Mouse (Mus musculus): ENCODE measurements around the gene Cxcr2.

Cxcr2 gene

DNA sequence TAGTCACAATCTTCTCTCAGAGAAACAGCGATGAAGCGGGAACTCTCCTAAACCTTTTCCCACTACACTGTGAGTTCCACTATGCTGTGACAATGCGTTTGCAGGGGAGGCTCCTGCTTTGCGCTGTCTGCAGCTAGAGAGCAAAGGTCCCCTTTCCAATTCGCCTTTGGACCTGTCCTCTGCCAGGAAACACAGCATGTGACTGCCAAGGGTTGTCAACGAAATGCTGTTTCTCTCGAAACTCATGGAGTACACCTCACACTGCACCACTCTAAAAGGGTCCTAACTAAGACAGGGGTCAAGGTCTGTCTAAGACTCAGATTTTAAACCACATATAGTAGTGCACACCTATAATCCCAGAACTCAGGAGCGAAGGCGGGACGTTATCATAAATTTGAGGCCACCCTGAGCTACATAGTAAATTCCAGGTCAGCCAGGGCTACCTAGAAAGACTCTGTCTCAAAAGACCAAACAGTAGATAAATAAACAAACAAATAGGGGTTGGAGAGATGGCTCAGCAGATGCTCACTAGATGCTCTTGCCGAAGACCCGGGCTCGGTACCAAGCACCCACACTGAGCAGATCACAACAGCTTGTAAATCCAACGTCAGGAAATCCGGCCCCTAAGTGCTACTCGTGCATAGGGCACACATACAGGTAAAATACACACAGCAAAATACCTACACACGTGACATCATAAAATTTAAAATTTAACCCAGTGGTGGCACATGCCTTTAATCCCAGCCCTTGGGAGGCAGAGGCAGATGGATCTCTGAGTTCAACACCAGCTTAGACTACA, 43.0 kb downstream of the Cxcr2 start:
- no peak for DNase-seq (ENCODE audit: low read depth, low spot score)

DNA sequence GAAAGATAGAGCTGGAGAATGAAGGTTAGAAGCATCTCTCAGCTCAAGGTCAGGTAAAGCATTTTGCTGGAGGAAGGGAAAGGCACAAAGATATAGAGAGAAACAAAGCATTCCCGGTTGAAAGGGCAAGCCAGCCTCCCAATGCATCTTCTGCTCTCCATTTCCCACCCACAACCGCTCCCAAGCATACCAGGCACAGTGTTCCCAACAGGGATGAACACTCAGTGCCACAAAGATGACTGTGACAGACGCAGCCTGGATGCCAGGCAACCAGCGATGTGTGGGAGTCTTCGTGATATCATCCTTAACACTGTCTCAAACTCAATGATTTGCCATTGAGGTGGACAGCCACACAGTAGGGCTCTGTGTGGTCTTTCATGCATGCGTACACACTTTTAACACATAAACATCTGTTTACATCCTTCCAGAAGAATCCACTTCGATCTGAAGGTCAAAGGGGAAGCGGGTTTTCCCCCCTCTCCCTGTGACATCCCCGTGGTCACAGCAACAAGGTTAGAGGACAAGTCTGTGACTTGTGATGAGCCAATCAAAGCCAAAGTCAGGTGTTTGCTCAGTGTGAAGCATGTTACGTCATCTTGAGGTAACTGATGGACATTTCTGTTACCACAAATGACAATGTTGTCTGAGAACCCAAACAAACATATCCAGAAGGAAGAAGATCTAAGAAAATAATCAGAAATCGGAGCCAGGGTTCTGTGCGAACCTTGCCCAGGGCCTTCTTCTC, 44.1 kb downstream of the Cxcr2 start:
- no peak for DNase-seq (ENCODE audit: low read depth, low spot score)

DNA sequence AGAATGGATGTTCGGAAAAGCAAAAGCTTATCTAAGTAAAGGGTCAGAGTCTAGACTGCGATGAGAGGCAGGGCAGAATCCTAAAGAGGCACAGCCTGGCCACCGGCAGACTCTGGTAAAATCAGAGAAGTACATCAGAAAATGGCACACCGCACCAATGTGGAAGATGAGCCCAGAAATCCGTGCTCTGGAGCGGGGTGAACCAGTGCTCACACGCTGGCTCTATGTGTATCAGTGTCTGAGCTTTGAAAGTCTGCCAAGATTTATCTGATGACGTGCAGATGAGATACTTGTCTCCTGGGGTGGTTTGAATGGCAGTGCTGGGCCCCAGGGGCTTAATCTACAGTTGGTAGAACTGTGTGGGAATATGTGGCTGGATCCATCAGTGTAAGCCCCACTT, 45.3 kb downstream of the Cxcr2 start:
- DNase-seq (ENCODE audit: low read depth, low spot score): no peak

DNA sequence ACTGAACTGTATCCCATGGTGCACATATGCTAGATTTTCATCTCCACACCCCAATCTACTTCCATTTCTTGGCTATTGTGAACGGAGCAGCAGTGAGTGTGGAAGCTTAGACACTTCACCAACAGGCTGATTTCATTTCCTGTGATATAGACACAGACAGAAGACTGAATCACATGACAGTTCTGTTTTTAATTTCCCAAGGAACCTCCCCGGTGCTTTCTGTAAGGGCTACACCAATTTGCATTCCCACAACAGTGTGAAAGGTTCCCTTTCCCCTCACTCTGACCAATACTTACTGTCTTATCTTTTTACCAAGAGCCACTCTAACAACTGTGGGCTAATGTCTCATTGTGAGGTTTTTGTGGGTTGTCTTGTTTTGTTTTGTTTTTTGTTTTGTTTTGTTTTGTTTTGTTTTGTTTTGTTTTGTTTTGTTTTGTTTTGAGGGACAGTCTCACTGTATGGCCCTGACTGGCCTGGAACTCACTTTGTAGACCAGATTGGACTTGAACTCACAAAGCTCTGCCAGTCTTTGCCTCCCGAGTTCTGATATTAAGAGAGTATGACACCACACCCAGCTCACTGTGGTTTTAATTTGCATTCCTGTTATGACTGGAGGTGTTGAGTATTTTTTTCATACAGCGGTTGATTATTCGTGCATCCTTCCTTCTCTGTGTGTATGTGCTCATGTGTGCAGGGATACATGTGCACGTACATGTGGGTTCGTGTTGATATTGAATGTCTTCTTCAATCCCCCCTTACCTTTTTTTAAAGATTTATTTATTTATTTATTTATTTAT, 47.5 kb downstream of the Cxcr2 start:
- no peak for DNase-seq (ENCODE audit: low read depth, low spot score)

DNA sequence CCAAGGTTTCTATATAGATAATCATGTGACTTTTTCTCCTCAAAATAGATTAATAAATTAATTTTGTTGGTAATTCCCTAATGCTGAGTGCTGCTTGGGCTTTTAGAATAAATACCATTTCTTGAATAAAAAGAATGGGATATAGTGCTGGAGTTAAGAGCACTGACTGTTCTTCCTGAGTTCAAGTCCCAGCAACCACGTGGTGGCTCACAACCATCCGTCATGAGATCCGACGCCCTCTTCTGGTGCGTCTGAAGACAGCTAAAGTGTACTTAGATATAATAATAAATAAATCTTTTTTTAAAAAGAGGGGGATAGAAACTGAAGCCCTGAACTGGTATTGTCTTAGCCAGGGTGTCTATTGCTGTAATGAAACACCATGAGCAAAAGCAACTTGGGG, 49.7 kb downstream of the Cxcr2 start:
- no peak for DNase-seq (ENCODE audit: low read depth, low spot score)

DNA sequence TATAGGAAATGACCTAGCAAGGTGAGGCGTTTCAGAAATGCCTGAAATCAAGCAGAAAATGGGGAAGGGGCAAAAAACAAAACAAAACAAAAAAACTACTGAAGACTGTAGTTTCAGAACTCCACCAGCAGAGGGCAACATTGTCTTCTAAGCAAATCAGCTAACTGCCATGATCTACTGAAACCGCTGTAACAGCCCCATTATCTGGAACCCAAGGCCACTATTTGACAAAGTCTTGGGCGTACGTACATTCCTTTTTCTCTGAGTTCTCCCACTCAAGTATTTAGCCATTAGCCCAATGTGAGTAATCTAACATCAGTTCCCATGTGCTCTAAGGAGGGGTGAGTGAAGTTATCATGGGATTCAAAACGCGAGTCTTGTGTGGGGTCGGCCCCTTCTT, 52.1 kb downstream of the Cxcr2 start:
- DNase-seq (ENCODE audit: low read depth, low spot score): no peak

DNA sequence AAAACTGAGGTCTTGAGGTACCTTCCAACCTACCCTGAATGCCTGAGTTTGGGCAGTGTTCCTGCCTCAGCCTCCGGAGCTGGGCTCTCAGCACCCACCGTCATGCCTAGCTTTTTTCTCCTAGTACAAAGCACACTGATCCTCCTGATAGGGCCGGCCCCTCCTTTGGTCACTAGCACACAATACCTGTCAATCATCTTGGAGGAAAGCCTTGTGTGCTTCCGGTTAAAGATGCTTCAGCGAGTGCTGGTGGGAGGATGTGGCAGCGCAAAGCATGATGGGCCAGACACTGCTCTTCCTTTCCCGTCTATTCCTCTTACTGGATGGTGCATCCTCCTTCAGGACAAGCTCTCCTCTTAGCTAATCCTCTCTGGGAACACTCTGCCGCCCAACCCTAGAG, 52.9 kb downstream of the Cxcr2 start:
- no peak for DNase-seq (ENCODE audit: low read depth, low spot score)

DNA sequence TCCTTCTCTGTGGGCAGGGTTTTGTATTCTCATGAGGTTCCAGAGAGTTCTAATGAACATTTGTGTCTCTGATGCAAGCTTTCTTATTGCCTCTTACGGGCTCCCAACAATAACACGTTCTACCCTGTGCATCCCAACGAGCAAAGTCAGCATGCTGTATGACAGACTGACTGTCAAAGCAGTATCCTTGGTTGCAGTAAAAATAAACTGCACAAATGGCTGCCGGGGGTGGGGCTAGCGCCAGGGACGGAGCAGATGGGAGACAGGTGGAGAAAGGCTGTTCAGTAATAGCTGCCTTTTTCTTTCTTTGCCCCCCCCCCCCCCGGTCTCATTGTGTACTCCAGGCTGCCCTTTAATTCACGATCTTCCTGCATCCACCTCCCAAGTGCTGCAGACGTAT, 54.1 kb downstream of the Cxcr2 start:
- DNase-seq (ENCODE audit: low read depth, low spot score): no peak

DNA sequence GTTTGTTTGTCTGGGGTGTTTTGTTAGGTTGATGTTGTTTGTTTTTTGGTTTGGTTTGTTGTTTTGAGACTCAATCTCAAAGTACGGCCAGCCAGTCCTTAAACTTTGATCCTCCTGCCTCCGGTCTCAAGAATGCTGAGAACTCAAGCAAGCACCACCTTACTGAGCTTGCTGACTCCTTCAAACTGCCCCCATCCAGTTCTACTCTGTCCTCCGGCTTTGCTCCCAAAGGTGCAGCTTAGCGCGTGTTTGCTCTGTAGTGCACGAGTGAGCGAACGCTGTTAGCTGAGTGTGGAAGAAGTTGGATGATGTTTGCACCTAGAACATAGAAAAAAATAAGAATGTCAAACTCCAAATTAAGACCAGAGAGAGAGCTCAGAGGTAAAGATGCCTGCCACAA, 55.2 kb downstream of the Cxcr2 start:
- DNase-seq (ENCODE audit: low read depth, low spot score): no peak

Data from WW6 (cell line).